Mouse (Mus musculus): ENCODE data around the gene Aqp3.

GRCm38 (mm10) chr4:41089705-41090104, 8.3 kb downstream of the Aqp3 start:
- TF ChIP-seq ZNF384 (IDR thresholded peaks at IDR 0.05; ENCODE audit: low read depth, low read length) (no peak), HCFC1 (IDR thresholded peaks at IDR 0.05; ENCODE audit: borderline replicate concordance, insufficient read depth, low read length) (no peak)
